Mouse (Mus musculus): ENCODE measurements around the gene Bloc1s3. TPM values are rescaled to one million over a fixed set of nuclear protein-coding genes. Genes with fewer than 3 reads are reported as not detected.

Bloc1s3 gene
- total RNA-seq, 2 experiments from 2014 or later = 6.0 to 7.1 TPM

DNA sequence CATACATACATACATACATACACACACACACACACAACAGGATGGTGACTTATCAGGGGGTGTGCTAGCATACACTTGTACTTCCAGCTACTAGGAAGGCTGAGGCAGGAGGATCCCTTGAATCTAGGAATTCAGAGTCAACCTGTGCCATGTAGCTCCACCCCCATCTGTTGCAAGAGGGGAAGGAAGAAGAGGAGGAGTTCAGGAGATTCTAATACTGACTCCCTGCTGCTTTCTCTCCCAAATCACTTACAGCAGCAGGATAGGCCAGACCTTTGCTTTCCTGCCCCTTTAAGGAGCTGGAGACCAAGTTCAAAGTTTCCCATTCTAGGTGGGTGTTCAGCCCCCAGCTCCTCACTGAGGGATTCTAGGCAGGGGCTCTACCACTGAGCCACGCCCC lies 22.7 kb downstream of the Bloc1s3 start:
- no peak for DNase-seq (ENCODE audit: extremely low spot score in 1 of 2, low spot score in 1 of 2)

DNA sequence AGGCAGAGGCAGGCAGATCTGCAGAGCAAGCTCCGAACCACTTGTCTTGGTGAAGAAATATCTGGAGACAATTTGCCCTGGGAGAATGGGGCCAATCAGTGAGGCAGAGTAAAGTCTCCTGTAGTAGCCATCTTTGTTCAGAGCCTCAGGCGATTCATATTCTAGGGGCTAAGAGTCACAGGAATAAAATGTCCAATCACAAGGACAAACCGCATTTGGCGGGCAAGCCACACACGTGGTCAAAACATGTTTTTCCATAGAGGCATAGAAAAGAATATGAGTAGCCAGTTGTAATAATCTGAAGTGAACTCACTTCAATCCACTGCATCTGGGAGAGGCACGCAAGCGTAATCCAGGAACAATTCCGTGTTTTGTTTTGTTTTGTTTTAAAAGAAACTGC lies 24.9 kb downstream of the Bloc1s3 start:
- DNase-seq (ENCODE audit: extremely low spot score in 1 of 2, low spot score in 1 of 2) = no peak

DNA sequence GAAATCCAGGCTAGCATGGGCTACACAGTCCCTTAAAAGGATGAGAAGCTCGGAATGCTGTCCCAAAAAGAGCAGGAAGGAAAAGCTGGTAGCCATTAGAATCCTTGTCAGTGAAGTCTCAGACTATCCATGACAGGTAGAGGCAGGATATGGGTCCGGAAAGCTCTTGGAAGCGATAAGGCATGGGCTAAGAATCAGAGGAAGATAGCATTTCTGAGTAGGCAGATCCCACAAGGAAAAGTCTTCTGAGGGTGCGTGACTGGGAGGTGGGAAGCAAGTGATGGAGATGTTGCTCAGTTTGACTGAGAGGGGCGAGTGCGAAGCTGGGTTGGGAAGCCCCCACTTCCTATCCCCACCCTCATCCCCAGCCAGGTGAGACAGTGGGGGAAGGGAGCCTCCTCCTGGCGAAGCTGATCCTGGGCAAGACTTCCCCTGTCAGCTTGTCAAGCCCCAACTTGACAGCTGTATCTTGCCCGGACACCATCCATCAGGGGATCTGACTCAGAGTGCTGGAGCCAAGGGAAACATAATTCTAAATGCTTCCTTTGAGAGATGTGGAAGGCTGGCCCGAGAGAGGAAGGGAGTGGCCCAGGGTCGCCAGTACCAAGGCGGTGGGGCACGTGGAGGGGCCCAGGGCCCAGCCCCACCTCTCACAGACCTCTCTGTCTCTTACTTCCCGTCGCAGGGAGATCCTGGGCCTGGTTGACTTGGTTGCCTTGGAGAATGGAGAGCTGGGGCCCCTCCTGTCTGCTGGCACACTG lies 30.4 kb downstream of the Bloc1s3 start:
- DNase-seq (ENCODE audit: extremely low spot score in 1 of 2, low spot score in 1 of 2) = no peak

- no peak for DNase-seq (ENCODE audit: extremely low spot score in 1 of 2, low spot score in 1 of 2)
Measured at GRCm38 (mm10) chr7:19477084-19477483, 31.1 kb downstream of the Bloc1s3 start.

- peak; percentile 57 to 75 for DNase-seq (ENCODE audit: extremely low spot score in 1 of 2, low spot score in 1 of 2)
Measured at GRCm38 (mm10) chr7:19473875-19474443, 34.2 kb downstream of the Bloc1s3 start.

DNA sequence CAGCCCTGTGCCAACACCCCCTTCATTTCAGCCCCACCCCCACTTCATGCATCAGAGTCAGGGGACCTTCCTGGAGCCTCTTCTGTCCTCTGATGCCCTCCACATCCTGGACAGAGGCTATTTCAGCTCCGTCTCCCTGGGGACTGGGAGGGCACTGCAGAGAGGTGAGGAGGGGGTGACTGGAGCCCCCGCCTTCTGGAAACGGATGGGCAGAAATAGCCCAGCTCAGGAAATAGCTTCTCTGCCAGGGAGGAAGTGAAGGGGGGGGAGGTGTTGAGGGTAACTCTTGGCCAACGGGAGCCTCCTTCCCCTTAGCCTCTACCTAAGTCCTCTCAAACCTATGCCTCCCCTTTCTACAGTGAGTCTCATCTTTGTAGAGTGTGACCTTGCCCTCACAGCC lies 35.8 kb downstream of the Bloc1s3 start:
- no peak for DNase-seq (ENCODE audit: extremely low spot score in 1 of 2, low spot score in 1 of 2)

DNA sequence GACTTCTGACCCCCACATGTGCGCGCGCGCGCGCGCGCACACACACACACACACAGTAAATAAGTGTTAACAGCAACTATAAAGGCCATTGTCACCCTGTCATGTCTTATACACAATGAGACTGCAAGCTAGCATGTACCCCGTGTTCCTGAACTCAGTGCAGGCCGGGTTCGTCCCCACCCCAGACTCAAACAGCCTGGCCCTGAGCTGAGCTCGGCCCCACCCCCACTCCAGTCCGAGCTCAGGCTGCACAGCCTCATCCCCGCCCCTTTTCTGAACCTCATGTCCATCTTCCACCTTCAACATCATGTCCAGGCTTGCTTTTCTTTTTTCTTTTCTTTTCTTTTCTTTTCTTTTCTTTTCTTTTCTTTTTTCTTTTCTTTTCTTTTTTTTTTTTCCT lies 37.9 kb downstream of the Bloc1s3 start:
- no peak for DNase-seq (ENCODE audit: extremely low spot score in 1 of 2, low spot score in 1 of 2)

DNA sequence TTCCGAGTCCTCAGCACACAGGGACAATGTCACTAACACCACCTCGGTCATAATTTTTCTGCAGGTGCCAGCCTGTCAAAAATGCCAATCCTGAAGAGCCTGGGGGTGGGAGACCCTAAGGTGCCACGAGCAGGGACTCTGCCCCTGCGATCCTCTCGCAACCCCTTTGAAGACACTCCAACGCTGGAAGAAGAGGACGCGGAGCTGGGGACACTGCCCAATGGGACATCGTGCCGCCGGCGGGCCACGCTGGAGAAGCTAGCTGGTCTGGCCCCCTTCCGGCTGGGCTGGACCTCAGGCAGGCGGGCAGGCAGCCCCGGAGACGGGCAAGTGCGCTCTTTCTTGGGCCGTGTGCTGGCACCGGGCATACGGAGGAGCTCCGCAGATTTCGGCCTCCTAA lies 38.8 kb downstream of the Bloc1s3 start:
- DNase-seq (ENCODE audit: extremely low spot score in 1 of 2, low spot score in 1 of 2) = no peak

DNA sequence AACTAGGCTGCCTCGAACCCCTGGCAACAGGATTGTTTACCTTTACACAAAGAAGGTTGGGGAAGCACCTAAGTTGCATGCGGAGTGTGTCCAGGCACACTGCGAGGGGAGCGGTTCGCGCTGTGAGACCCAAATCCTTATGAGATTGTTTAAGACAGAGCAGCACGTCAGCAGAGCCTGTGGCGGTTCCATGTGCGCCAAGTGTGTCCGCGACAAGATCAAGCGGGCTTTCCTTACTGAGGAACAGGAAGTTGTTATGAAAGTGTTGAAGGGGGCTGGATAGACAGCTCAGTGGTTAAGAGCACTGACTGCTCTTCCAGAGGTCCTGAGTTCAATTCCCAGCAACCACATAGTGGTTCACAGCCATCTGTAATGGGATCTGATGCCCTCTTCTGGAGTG lies 39.9 kb downstream of the Bloc1s3 start:
- no peak for DNase-seq (ENCODE audit: extremely low spot score in 1 of 2, low spot score in 1 of 2)

- no peak for DNase-seq (ENCODE audit: extremely low spot score in 1 of 2, low spot score in 1 of 2)
Measured at GRCm38 (mm10) chr7:19467638-19468037, 40.5 kb downstream of the Bloc1s3 start.

DNA sequence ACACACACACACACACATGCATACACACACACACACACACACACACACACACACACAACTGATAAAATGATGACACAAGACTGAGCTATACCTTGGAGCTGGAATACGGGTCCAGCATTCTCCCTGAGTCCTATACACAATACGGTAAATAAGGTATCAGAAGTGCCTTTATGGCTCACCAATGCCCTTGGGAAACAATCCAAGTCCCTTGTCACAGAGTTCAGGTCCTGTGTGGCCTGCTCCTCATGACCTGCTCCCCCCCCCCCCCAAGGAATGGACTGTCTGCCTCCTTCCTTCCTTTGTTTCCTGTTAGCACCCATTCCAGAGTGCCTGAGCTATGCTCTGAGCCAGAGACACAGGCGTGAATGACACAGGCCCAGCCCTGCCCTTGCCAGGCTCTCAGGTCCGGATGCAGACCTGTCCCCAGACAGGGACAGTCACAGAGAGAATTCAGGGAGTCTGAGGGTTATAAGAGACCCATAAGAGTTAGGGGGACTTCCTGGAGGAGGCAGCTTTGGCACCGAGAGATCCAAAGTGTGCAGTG lies 41.5 kb downstream of the Bloc1s3 start:
- no peak for DNase-seq (ENCODE audit: extremely low spot score in 1 of 2, low spot score in 1 of 2)

- DNase-seq (ENCODE audit: extremely low spot score in 1 of 2, low spot score in 1 of 2) = no peak
Measured at GRCm38 (mm10) chr7:19464367-19465307, 43.5 kb downstream of the Bloc1s3 start.

DNA sequence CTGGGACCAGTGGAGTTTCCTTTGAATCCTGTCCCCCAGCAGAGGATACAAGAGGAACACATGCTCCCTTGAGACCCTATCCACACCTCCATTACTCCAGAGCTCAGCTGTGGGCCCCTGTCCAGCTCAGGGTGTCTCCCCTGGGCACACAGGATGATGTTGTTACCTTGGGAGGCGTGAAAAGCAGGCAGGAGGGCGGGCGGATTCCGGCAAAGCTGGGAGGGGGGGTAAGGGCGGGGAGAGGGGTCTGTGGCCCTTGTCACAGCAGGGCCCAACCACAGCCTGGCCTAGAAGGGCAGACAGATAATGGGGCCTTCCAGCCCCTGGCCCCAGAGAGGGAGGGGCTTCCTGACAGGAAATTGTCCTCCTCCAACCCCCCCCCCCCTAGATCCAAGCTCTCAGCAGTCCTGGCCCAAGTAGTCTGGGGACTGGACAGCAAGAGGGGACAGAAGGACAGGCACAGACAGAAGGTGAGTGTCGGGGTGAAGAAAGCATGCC lies 45.2 kb downstream of the Bloc1s3 start, which contains the start of gene Exoc3l2:
Exoc3l2 (plus strand) TSS at position 448 of the 498 bp plus-strand sequence.
- no peak for DNase-seq (ENCODE audit: extremely low spot score in 1 of 2, low spot score in 1 of 2)

DNA sequence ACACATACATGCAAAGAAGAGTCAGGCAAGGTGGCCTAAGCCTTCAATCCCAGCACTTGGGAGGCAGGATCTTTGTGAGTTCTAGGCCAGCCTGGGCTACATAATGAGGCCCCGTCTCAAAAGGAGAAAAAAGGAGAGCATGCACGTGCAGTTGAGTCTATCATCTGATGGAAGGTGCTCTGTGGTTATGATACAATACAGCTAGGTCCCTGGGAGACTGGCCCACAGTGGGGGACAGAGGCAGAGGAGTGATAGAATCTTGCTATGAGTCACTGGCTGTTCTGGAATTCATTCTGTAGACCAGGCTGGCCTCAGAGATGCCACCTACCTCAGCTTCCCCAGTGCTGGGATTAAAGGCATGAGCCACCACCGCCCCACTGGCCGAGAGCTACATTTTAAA lies 45.7 kb downstream of the Bloc1s3 start:
- no peak for DNase-seq (ENCODE audit: extremely low spot score in 1 of 2, low spot score in 1 of 2)

GRCm38 (mm10) chr7:19461488-19461887 lies 46.7 kb downstream of the Bloc1s3 start:
- peak; percentile 80 to 96 for DNase-seq (ENCODE audit: extremely low spot score in 1 of 2, low spot score in 1 of 2)

GRCm38 (mm10) chr7:19460500-19460899 lies 47.7 kb downstream of the Bloc1s3 start:
- DNase-seq (ENCODE audit: extremely low spot score in 1 of 2, low spot score in 1 of 2) = no peak

GRCm38 (mm10) chr7:19459144-19459870 lies 48.9 kb downstream of the Bloc1s3 start:
- no peak for DNase-seq (ENCODE audit: extremely low spot score in 1 of 2, low spot score in 1 of 2)

GRCm38 (mm10) chr7:19458591-19459111 lies 49.5 kb downstream of the Bloc1s3 start, which contains the start of gene Mark4:
TSS of gene Mark4 (minus strand) at chr7:19458821.
- peak; percentile 65 to 71 for DNase-seq (ENCODE audit: extremely low spot score in 1 of 2, low spot score in 1 of 2)

DNA sequence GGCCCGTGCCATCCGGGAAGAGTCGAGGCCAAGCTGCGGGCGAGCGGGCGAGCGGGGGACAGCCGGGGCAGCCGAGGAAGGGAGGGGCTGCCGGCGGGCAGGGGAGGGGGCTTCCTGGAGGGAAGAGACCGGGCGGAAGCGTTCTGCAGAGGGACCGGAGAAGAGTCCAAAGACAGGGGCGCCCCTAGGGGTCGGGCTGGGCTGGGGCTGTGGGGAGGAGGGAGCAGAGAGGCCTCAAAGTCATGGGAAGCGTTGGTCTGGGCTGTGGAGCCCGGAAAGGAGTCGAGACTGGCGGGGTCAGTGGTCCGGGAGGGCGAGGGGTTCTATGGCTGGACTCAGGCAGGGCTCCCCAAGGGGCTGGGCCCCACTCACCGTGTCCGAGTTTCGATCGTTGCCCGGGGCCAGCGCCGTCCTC lies 50.1 kb downstream of the Bloc1s3 start:
- peak; percentile 41 to 53 for DNase-seq (ENCODE audit: extremely low spot score in 1 of 2, low spot score in 1 of 2)

Measured in layer of hippocampus, postnatal 25 days (tissue).